Mouse (Mus musculus): Measurements from ENCODE around the gene Nsun6. TPM values are rescaled to one million over a fixed set of nuclear protein-coding genes. Genes with fewer than 3 reads are reported as not detected.

Gene Nsun6
- 9.2 and 13.8 TPM in 2 replicates for polyA plus RNA-seq (2015; fragmentation: Nextera tagmentation; extraction: Ambion mirVana)

GRCm38 (mm10) chr2:15054945-15055637 lies at the start of gene Nsun6:
TSS of gene Nsun6 (minus strand) at chr2:15055069.

DNA sequence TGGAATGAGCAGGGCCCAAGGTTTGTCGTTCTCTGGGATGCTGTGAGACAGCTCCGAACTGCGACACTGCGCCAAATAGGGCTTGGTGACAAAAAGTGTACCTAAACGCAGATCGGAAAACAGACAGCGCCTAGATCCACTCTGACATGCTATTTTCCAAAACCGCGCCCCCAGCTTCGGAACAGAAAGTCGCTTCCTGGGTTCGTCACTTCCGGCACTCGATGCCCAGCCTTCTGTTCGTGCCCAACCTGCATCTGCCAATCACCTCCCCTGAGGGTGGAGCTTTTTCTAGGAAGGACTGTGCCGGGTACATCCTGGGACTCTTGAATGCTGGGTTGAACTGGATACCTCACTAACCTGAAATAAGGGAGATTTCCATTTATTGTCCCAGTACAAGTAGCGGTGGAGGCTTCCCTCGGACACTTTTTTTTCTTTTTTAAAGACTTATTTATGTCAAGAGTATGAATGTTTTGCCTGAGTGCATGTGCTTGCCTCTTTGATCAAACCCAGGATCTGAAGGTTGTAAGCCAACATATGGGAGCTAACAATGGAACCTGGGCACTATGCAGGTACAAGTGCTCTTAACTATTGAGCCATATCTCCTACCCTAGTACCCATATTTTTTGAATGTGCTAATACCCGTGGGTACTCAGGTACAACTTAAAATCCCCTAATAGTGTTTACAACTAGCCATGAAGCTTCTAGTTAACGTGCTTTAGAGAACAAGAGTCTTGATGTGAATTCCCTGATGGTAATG lies 5.6 kb downstream of the Nsun6 start, which contains the start of gene Arl5b:
Gene Arl5b (plus strand): TSS at position 279 of the 757 bp plus-strand sequence.

Other genes with a start within 250 kb of the Nsun6 start
- gene Arl5b, start 5.7 kb downstream of the Nsun6 start, polyA plus RNA-seq (2015; fragmentation: Nextera tagmentation; extraction: Ambion mirVana): 8.6 and 9.6 TPM in 2 replicates